Mouse (Mus musculus): ENCODE measurements around the gene Ntng2. TPM values are rescaled to one million over a fixed set of nuclear protein-coding genes. Genes with fewer than 3 reads are reported as not detected.

The Ntng2 gene
- 2.0 and 2.5 TPM in 2 replicates for polyA plus RNA-seq (2015; fragmentation: Nextera tagmentation; extraction: Ambion mirVana)

GRCm38 (mm10) chr2:29252599-29253204 lies at the start of gene Ntng2:
TSS of gene Ntng2 (minus strand) at chr2:29253005.

Other genes starting within 250 kb of the Ntng2 start
- gene Cfap77, start 197.9 kb downstream of the Ntng2 start, polyA plus RNA-seq (2015; fragmentation: Nextera tagmentation; extraction: Ambion mirVana): 0.70 and 0.84 TPM in 2 replicates
- gene Ttf1, start 192.7 kb downstream of the Ntng2 start, polyA plus RNA-seq (2015; fragmentation: Nextera tagmentation; extraction: Ambion mirVana): 4.0 and 4.5 TPM in 2 replicates
- gene Setx, start 128.8 kb downstream of the Ntng2 start, polyA plus RNA-seq (2015; fragmentation: Nextera tagmentation; extraction: Ambion mirVana): 13.2 and 13.9 TPM in 2 replicates
- 56.7 and 61.3 TPM in 2 replicates for gene Med27, start 93.8 kb upstream of the Ntng2 start, polyA plus RNA-seq (2015; fragmentation: Nextera tagmentation; extraction: Ambion mirVana)